Mouse (Mus musculus) right cerebral cortex, postnatal 10 days (tissue): ENCODE measurements around the gene Ap1b1.

Source experiments
- DNase-seq, 2 experiments: peaks; one replicate each; pipeline ENCODE4 v3.0.0; 2021; ENCODE audit warnings: low spot score in 2 of 2

Gene Ap1b1

GRCm38 (mm10) chr11:5035421-5035820 is 48.8 kb downstream of the Ap1b1 start:
- DNase-seq: peak; percentile 85 to 91

- no peak for DNase-seq
Observed at GRCm38 (mm10) chr11:5037146-5037854, 50.7 kb downstream of the Ap1b1 start.

GRCm38 (mm10) chr11:5040585-5040984 is 54.0 kb downstream of the Ap1b1 start:
- no peak for DNase-seq

- DNase-seq: peak; percentile 51 to 62
Observed at GRCm38 (mm10) chr11:5041144-5041780, 54.6 kb downstream of the Ap1b1 start.

GRCm38 (mm10) chr11:5042645-5043381 is 56.2 kb downstream of the Ap1b1 start:
- DNase-seq: no peak

GRCm38 (mm10) chr11:5046321-5046926 is 59.8 kb downstream of the Ap1b1 start:
- DNase-seq: no peak

- DNase-seq: no peak
Observed at GRCm38 (mm10) chr11:5051629-5052028, 65.0 kb downstream of the Ap1b1 start.

- DNase-seq: peak; percentile 54 to 77
Observed at GRCm38 (mm10) chr11:5052200-5052854, 65.7 kb downstream of the Ap1b1 start.

GRCm38 (mm10) chr11:5054151-5054550 is 67.5 kb downstream of the Ap1b1 start:
- DNase-seq: no peak

GRCm38 (mm10) chr11:5054874-5055273 is 68.2 kb downstream of the Ap1b1 start:
- DNase-seq: no peak

- DNase-seq: peak; percentile 49 to 56
Observed at GRCm38 (mm10) chr11:5055945-5056938, 69.6 kb downstream of the Ap1b1 start.

- peak in 1 of 2 experiments; percentile 52 for DNase-seq
Observed at GRCm38 (mm10) chr11:5057064-5057463, 70.4 kb downstream of the Ap1b1 start.

GRCm38 (mm10) chr11:5057541-5057855 is 70.9 kb downstream of the Ap1b1 start:
- DNase-seq: no peak

GRCm38 (mm10) chr11:5057856-5058641 is 71.4 kb downstream of the Ap1b1 start, which contains the start of gene Rasl10a:
Gene Rasl10a (plus strand): TSS chr11:5058128.
- peak; percentile 59 to 60 for DNase-seq

GRCm38 (mm10) chr11:5058783-5059182 is 72.2 kb downstream of the Ap1b1 start:
- DNase-seq: peak in 1 of 2 experiments; percentile 46

- peak in 1 of 2 experiments; percentile 44 for DNase-seq
Observed at GRCm38 (mm10) chr11:5059230-5059629, 72.6 kb downstream of the Ap1b1 start.

GRCm38 (mm10) chr11:5059704-5060156 is 73.1 kb downstream of the Ap1b1 start:
- peak; percentile 76 for DNase-seq

GRCm38 (mm10) chr11:5060756-5061412 is 74.3 kb downstream of the Ap1b1 start:
- peak; percentile 48 to 65 for DNase-seq
